Mouse (Mus musculus): ENCODE data around the gene Lypd3. TPM values are rescaled to one million over a fixed set of nuclear protein-coding genes. Genes with fewer than 3 reads are reported as not detected.
"Not testable (repeated sequence)": the region's sequence is repeated elsewhere in the genome, so short reads cannot be mapped to it uniquely, and the experiment has no call there.

The Lypd3 gene
- polyA plus RNA-seq, 1 experiment from 2014 or later = 2.0 TPM

DNA sequence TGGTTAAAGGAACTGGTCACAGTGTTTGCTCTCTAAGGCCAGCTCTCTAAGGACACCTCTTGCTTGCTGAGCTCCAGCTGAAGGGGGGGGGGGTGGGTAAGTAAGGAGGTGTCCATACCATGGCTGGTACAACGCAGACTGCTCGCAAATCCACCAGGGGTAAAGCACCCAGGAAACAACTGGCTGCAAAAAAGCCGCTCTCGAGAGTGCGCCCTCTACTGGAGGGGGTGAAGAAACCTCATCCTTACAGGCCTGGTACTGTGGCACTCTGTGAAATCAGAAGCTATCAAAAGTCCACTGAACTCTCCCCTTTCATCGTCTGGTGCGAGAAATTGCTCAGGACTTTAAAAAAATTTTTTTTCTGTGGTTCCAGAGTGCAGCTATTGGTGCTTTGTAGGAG is 47.8 kb downstream of the Lypd3 start:
- H3K4me2 ChIP-seq (ENCODE audit: low read depth, low read length); H3K27me3 ChIP-seq (ENCODE audit: control insufficient read depth, insufficient read depth, low read length); DNase-seq (ENCODE audit: low spot score); H3K36me3 ChIP-seq (replicated peaks; ENCODE audit: control insufficient read depth, insufficient read depth, low read depth, low read length); H3K4me1 ChIP-seq (ENCODE audit: control insufficient read depth, insufficient read depth, low read length); H3K9ac ChIP-seq (replicated peaks; ENCODE audit: low read length); H3K9me3 ChIP-seq (replicated peaks; ENCODE audit: control insufficient read depth, low read length); H3K4me3 ChIP-seq (ENCODE audit: low read depth, low read length); ATAC-seq (replicated peaks; ENCODE audit: insufficient number of reproducible peaks, low FRiP score, low TSS enrichment, low read depth); H3K27ac ChIP-seq (replicated peaks; ENCODE audit: low read depth, low read length): not testable (repeated sequence)
- 85% methylated on average over 7 of the region's 7 CpGs for WGBS

- not testable (repeated sequence) for DNase-seq (ENCODE audit: low spot score); H3K27ac ChIP-seq (replicated peaks; ENCODE audit: low read depth, low read length); H3K4me2 ChIP-seq (ENCODE audit: low read depth, low read length); H3K36me3 ChIP-seq (replicated peaks; ENCODE audit: control insufficient read depth, insufficient read depth, low read depth, low read length); H3K4me3 ChIP-seq (ENCODE audit: low read depth, low read length); ATAC-seq (replicated peaks; ENCODE audit: insufficient number of reproducible peaks, low FRiP score, low TSS enrichment, low read depth); H3K27me3 ChIP-seq (ENCODE audit: control insufficient read depth, insufficient read depth, low read length); H3K9me3 ChIP-seq (replicated peaks; ENCODE audit: control insufficient read depth, low read length); H3K9ac ChIP-seq (replicated peaks; ENCODE audit: low read length); H3K4me1 ChIP-seq (ENCODE audit: control insufficient read depth, insufficient read depth, low read length)
- 89% methylated on average over 10 of the region's 10 CpGs for WGBS
These were observed 51.2 kb downstream of the Lypd3 start for GRCm38 (mm10) chr7:24687519-24687918.

Other genes with a start within 250 kb of the Lypd3 start
- gene Smg9, start 236.9 kb upstream of the Lypd3 start, polyA plus RNA-seq (2014; fragmentation: Nextera tagmentation; extraction: Ambion mirVana) = 13.8 and 18.6 TPM in 2 replicates
- gene Irgc1, start 184.3 kb upstream of the Lypd3 start, polyA plus RNA-seq (2014; fragmentation: Nextera tagmentation; extraction: Ambion mirVana) = not detected in 2 replicates
- gene Plaur, start 174.1 kb upstream of the Lypd3 start, polyA plus RNA-seq (2014; fragmentation: Nextera tagmentation; extraction: Ambion mirVana) = 1.1 and 2.1 TPM in 2 replicates
- 1.9 and 3.6 TPM in 2 replicates for gene Cadm4, start 154.5 kb upstream of the Lypd3 start, polyA plus RNA-seq (2014; fragmentation: Nextera tagmentation; extraction: Ambion mirVana)
- 52.5 and 58.0 TPM in 2 replicates for gene Zfp428, start 129.5 kb upstream of the Lypd3 start, polyA plus RNA-seq (2014; fragmentation: Nextera tagmentation; extraction: Ambion mirVana)
- 0.25 and 0.32 TPM in 2 replicates for gene AC161166.1, start 124.1 kb upstream of the Lypd3 start, polyA plus RNA-seq (2014; fragmentation: Nextera tagmentation; extraction: Ambion mirVana)
- 8.0 and 8.7 TPM in 2 replicates for gene Irgq, start 105.9 kb upstream of the Lypd3 start, polyA plus RNA-seq (2014; fragmentation: Nextera tagmentation; extraction: Ambion mirVana)
- gene Pinlyp, start 90.4 kb upstream of the Lypd3 start, polyA plus RNA-seq (2014; fragmentation: Nextera tagmentation; extraction: Ambion mirVana) = not detected in 2 replicates
- gene Xrcc1, start 90.3 kb upstream of the Lypd3 start, polyA plus RNA-seq (2014; fragmentation: Nextera tagmentation; extraction: Ambion mirVana) = 99.0 and 111 TPM in 2 replicates
- gene Ethe1, start 49.0 kb upstream of the Lypd3 start, polyA plus RNA-seq (2014; fragmentation: Nextera tagmentation; extraction: Ambion mirVana) = 24.4 and 27.2 TPM in 2 replicates
- gene Zfp575, start 48.9 kb upstream of the Lypd3 start, polyA plus RNA-seq (2014; fragmentation: Nextera tagmentation; extraction: Ambion mirVana) = 0.91 and 1.4 TPM in 2 replicates
- 0.10 and 0.13 TPM in 2 replicates for gene Phldb3, start 25.8 kb upstream of the Lypd3 start, polyA plus RNA-seq (2014; fragmentation: Nextera tagmentation; extraction: Ambion mirVana)
- gene Tex101, start 40.1 kb downstream of the Lypd3 start, polyA plus RNA-seq (2014; fragmentation: Nextera tagmentation; extraction: Ambion mirVana) = not detected in 2 replicates
- gene BC049730, start 72.7 kb downstream of the Lypd3 start, polyA plus RNA-seq (2014; fragmentation: Nextera tagmentation; extraction: Ambion mirVana) = not detected in 2 replicates
- not detected in 2 replicates for gene Gm4763, start 90.4 kb downstream of the Lypd3 start, polyA plus RNA-seq (2014; fragmentation: Nextera tagmentation; extraction: Ambion mirVana)
- not detected in 2 replicates for gene Cd177, start 123.8 kb downstream of the Lypd3 start, polyA plus RNA-seq (2014; fragmentation: Nextera tagmentation; extraction: Ambion mirVana)
- 0.29 and 0.34 TPM in 2 replicates for gene Ceacam10, start 140.7 kb downstream of the Lypd3 start, polyA plus RNA-seq (2014; fragmentation: Nextera tagmentation; extraction: Ambion mirVana)
- 20.6 and 26.5 TPM in 2 replicates for gene Gm9844, start 225.7 kb downstream of the Lypd3 start, polyA plus RNA-seq (2014; fragmentation: Nextera tagmentation; extraction: Ambion mirVana)
- gene Lypd4, start 233.4 kb downstream of the Lypd3 start, polyA plus RNA-seq (2014; fragmentation: Nextera tagmentation; extraction: Ambion mirVana) = not detected in 2 replicates
- not detected in 2 replicates for gene Dmrtc2, start 233.5 kb downstream of the Lypd3 start, polyA plus RNA-seq (2014; fragmentation: Nextera tagmentation; extraction: Ambion mirVana)
- gene Rps19, start 247.8 kb downstream of the Lypd3 start, polyA plus RNA-seq (2014; fragmentation: Nextera tagmentation; extraction: Ambion mirVana) = 2,121 and 2,269 TPM in 2 replicates